Mouse (Mus musculus) hindbrain, embryonic 14.5 days (tissue): Measurements from ENCODE around the gene Gjd3. TPM values are rescaled to one million over a fixed set of nuclear protein-coding genes. Genes with fewer than 3 reads are reported as not detected.
A peak's percentile ranks its signal among the peaks of the same experiment; 100 is the strongest.

Experiments used
- ATAC-seq: fragments of 200-750 bp; cut with Nextera tagmentation; 2 replicates; pipeline ENCODE4 v1.8.0; 2017; ENCODE audit warnings: moderate number of reproducible peaks, mild to moderate bottlenecking, moderate TSS enrichment, moderate library complexity; ENCODE audit not compliant: low FRiP score
- DNase-seq: peaks from one replicate; pipeline ENCODE4 v3.0.0-alpha.2; 2015; ENCODE audit warnings: low spot score
- H3K27ac ChIP-seq: fragments of 300-500 bp; sonication (generic); 2 replicates; pipeline ENCODE4 v1.5.1; 2014; ENCODE audit warnings: mild to moderate bottlenecking, moderate library complexity
- H3K27me3 ChIP-seq: fragments of 300-500 bp; sonication (generic); 2 replicates; pipeline ENCODE4 v1.6.1; 2014; ENCODE audit warnings: mild to moderate bottlenecking, low read length, mixed read lengths; ENCODE audit not compliant: control insufficient read depth, insufficient read depth
- H3K36me3 ChIP-seq: fragments of 300-500 bp; sonication (generic); replicated peaks from 2 replicates; pipeline ENCODE4 v1.6.1; 2014; ENCODE audit not compliant: control insufficient read depth, insufficient read depth
- H3K4me1 ChIP-seq: fragments of 300-500 bp; sonication (generic); replicated peaks from 2 replicates; pipeline ENCODE4 v1.6.1; 2014; ENCODE audit warnings: antibody characterized with exemption, low read length, mixed read lengths; ENCODE audit not compliant: control insufficient read depth, insufficient read depth
- H3K4me2 ChIP-seq: fragments of 300-500 bp; sonication (generic); replicated peaks from 2 replicates; pipeline ENCODE4 v1.6.1; 2014; ENCODE audit warnings: mild to moderate bottlenecking, moderate library complexity
- H3K4me3 ChIP-seq: fragments of 300-500 bp; sonication (generic); replicated peaks from 2 replicates; pipeline ENCODE4 v1.5.1; 2014; ENCODE audit warnings: mild to moderate bottlenecking, low read length
- H3K9ac ChIP-seq: fragments of 300-500 bp; sonication (generic); 2 replicates; pipeline ENCODE4 v1.6.1; 2014
- H3K9me3 ChIP-seq: fragments of 300-500 bp; sonication (generic); 2 replicates; pipeline ENCODE4 v1.6.1; 2016; ENCODE audit warnings: low read length; ENCODE audit not compliant: control insufficient read depth
- WGBS: fragments of 180-500 bp; shearing (Covaris S2); extraction: QIAGEN DNeasy Blood & Tissue Kit; methylation state at CpG from one replicate; pipeline ENCODE4 v1.1.7; 2014; 5-methylcytosine and 5-hydroxymethylcytosine counted together
- polyA plus RNA-seq: library from polyadenylated mRNA; unstranded; fragments of >200 nt; fragmentation: Nextera tagmentation; extraction: Ambion mirVana; gene quantifications from 2 replicates; pipeline ENCODE4 v1.2.1, GENCODE M21; 2014

Gene Gjd3
- polyA plus RNA-seq, 1 experiment from 2014 or later = 1.4 TPM

DNA sequence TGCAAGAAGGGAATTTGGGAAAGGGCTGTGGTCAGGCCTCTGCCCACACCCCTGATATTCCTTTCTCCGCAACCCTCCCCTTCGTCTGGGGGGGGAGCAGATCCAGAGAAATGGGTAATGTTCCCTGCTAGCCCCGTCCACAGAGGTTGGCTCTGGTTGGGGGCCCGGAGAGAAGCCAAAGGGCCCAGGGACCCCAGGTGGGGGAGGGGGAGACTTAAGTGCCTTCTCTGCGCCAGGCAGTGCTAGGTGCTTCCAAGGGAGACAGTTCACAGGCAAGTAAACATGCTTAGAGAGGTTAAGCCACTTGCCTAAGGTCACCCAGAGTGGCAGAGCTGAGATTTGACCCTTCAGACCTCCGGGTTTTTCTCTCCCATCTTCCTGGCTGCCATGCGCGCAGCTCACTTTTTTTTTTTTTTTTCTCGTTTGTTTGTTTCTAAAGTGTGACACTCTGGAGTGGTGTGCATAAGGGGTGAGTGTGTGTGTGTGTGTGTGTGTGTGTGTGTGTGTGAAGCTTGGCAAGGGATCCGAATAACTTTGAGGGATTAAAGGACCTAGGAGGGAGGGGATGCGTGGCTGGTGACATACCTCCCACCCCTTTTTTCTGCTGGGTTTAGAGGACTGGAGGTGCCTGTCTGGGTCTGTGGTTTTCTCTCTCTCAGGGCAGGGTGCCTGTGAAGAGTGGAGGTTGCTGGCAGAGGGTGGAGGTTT is 37.8 kb downstream of the Gjd3 start:
- no peak for ATAC-seq

DNA sequence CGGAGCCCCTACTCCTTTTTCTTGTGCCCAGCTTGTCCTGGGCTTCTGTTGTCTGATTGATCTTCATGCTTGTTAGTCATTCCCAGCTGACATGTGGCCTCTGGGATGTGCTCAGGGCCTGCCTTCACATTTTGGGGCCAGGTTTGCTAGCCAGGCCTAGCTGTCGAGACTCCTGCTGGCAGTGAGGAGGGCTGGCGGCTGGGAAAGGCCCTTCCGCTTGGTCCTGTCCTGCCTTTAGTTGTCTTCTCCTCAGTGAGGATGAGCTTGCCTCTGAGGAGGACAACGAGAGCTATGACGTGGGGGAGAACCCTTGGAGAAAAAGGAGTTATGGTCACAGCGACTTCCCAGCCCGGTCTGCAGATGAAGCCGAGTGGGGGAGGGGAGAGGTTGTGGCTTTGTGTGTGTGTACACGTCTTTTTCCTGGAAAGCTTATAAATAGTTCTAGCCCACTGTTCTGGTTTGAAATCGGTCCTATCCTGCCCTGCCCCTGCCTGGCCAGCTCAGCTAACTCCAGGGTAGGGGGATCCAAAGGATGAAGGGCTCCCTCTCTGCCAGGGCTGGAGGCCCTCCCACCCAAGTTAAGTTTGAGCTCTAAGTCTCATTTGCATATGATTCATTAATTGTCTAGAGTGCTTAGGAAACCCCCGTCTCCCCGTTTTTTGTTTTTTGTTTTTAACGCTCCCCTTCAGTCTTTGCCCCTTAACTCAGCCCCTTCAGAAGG is 38.9 kb downstream of the Gjd3 start:
- Histone ChIP-seq H3K27ac (peak overlapping the region; percentile 82), H3K9ac (no peak overlapping the region), H3K9me3 (no peaks in the 10 kb centered on the region), H3K4me2 (peak overlapping the region; percentile 21; the same call in 1 of the 2 replicates), H3K4me1 (peaks cover 61% of the 10 kb centered on the region), H3K4me3 (no peak overlapping the region), H3K27me3 (no peaks in the 10 kb centered on the region), H3K36me3 (no peaks in the 10 kb centered on the region)
- DNase-seq = no peak
- ATAC-seq = no peak
- 30% methylated on average over 14 of the region's 14 CpGs for WGBS

More for the DNA sequence above, 37.8 kb downstream of the Gjd3 start:
- H3K27ac ChIP-seq = no peak overlapping the region
- H3K36me3 ChIP-seq = no peaks in the 10 kb centered on the region
- 37% methylated on average over 9 of the region's 11 CpGs for WGBS
- H3K4me3 ChIP-seq = no peak overlapping the region
- peaks cover 50% of the 10 kb centered on the region for H3K4me1 ChIP-seq
- no peak overlapping the region for H3K9ac ChIP-seq
- H3K4me2 ChIP-seq = no peak overlapping the region
- no peaks in the 10 kb centered on the region for H3K27me3 ChIP-seq
- no peaks in the 10 kb centered on the region for H3K9me3 ChIP-seq
- no peak for DNase-seq

DNA sequence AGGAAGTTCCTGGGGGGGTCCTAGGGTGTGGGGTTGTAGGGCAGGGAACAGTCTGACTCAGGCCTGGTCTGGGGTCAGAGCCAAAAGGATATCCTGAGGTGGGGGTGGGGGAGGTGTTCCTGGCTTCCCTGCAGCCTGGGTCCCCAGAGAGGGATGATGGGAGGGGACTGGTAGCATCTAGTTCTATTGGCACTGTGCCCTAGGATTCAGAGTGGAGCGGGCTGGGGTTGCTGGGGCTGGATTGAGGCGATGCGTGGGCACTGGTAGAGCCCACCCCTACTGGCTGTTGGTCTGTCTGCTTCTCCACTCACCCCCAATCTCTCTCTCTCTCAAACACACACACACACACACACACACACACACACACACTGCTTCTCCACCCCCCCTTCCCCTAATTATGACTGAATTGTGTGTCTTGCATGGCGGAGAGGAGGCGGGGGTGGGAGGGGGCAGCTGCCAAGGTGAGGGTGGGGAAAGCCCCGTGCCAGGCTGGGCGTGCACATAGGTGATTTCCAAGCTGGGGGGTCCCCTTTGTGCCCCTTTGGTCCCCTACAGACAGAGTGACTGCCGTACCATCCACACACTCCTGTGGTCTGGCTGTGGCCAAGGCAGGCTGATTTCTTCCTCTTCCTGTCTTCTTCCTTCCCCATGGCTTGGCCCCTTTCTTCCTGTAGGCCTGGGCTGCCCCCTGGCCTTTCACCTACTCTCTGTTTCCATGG is 39.7 kb downstream of the Gjd3 start:
- Histone ChIP-seq H3K4me2 (peak overlapping the region; percentile 21), H3K27ac (peak overlapping the region; percentile 82), H3K4me3 (no peak overlapping the region), H3K36me3 (no peaks in the 10 kb centered on the region), H3K4me1 (peaks cover 68% of the 10 kb centered on the region), H3K9me3 (no peaks in the 10 kb centered on the region), H3K9ac (0 out of 2 replicates have a peak overlapping the region, but pooled peaks have one; percentile 4), H3K27me3 (no peaks in the 10 kb centered on the region)
- DNase-seq = no peak
- peak; percentile 22; the same call in 1 of the 2 replicates for ATAC-seq
- WGBS = 56% methylated on average over 8 of the region's 8 CpGs

DNA sequence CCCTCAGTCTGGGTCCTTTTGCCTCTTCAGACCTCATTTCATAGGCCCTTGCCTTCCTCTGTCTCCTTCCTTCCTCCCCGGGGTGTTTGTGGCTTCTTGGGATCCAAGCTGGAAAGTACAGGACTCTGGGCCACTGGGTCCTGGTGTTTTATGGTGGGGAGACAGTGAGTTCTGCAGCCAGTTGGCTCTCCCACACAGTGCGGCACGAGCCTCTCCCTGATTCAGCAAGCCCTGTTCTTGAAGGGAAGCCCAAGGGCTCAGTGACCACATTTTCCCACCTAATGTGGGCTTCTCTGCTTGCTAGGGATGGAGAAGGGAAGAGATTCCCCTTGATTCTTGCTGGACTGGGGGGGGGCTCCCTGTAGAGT is 40.3 kb downstream of the Gjd3 start:
- Histone ChIP-seq H3K36me3 (no peaks in the 10 kb centered on the region), H3K4me1 (peaks cover 68% of the 10 kb centered on the region), H3K9me3 (no peaks in the 10 kb centered on the region), H3K4me3 (peak overlapping the region; percentile 44), H3K4me2 (peak overlapping the region; percentile 83), H3K27ac (peak overlapping the region; percentile 82), H3K27me3 (no peaks in the 10 kb centered on the region), H3K9ac (peak overlapping the region; percentile 56)
- ATAC-seq (no peak), DNase-seq (no peak)
- 45% methylated on average over 3 of the region's 3 CpGs for WGBS

DNA sequence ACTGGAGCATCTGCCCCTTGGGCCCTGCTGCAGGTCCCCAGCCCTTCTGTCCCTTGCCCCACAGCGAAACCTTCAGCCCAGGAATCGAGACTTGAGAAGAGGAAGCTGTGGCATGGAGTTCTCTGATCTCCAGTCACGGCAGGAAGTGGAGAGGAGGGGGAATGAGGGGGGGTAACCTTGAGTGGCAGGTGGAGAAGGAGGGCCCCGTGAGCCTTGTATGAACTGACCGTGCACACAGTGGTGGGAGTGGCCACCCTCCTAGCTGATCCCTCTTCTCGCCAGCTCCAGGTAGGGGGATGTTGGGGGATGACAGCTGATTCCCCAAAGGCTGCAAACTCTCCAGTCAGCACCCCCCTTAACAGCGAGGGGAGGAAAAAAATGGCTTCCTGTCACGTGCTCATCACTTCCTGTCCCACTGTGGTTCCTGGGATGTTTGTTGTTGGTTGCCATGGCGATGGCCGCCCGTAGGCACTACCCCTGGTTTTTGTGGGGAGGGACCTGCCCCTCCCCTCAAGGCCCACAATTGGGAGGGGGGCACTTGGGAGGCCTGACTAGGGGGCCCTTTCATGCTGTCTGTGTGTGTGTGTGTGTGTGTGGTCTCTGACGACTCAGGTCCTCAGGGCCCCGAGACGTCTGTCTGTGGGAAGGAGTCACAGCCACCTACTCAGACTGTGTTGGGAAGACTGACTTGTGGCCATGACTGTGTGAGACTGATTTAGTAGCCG is 40.8 kb downstream of the Gjd3 start:
- Histone ChIP-seq H3K4me3 (peak overlapping the region; percentile 44), H3K27me3 (no peaks in the 10 kb centered on the region), H3K36me3 (no peaks in the 10 kb centered on the region), H3K27ac (peak overlapping the region; percentile 82), H3K4me2 (peak overlapping the region; percentile 83), H3K9me3 (no peaks in the 10 kb centered on the region), H3K9ac (peak overlapping the region; percentile 56), H3K4me1 (peaks cover 70% of the 10 kb centered on the region)
- 3% methylated on average over 15 of the region's 15 CpGs for WGBS
- DNase-seq (peak; percentile 79), ATAC-seq (peak; percentile 35)

DNA sequence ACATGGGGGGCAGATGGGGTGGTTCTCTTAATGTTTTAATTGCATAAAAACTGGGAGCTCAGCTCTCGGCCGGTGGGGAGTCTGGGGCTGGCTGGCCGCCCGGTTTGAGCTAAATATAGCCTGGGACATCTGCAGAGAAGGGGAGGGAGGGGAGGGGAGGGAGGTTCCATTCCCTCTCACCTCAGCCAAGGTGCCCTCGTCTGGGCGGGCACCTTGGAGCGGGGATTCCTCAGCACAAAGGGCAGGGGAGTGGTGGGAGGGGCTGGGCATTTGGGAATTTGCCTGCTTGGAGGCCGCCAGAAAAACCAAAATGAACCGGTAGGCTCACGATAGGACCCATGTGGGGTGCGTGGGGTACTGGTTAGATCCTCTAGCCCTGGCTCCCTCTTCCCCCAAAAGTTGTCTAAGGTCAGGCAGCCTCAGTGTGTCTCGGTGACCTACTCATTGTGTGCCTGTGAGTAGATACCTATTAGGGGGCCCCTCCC is 41.4 kb downstream of the Gjd3 start:
- ATAC-seq (no peak), DNase-seq (no peak)
- peak overlapping the region; percentile 83 for H3K4me2 ChIP-seq
- no peaks in the 10 kb centered on the region for H3K36me3 ChIP-seq
- peak overlapping the region; percentile 44 for H3K4me3 ChIP-seq
- peak overlapping the region; percentile 56 for H3K9ac ChIP-seq
- no peaks in the 10 kb centered on the region for H3K9me3 ChIP-seq
- no peaks in the 10 kb centered on the region for H3K27me3 ChIP-seq
- peaks cover 76% of the 10 kb centered on the region for H3K4me1 ChIP-seq
- WGBS = 3% methylated on average over 12 of the region's 12 CpGs
- peak overlapping the region; percentile 82 for H3K27ac ChIP-seq

DNA sequence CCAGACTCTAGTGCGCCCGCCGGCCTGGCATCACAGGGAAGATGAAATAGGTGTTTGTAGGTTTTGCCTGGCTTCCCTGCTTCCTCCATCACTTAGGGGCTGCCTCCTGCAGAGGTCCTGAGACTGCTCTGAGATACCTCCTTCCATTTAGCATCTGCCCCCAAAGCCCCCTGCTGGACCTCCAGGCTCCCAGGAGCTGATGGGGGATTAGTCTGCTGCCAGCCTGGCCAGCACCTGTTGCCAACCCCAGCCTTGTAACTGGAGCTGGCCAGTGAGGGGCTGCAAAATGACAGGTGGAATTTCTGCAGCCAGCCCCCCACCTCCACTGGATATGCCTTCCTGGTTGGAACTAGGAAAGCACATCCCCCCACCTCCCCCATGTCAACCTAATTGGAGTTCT is 42.0 kb downstream of the Gjd3 start:
- Histone ChIP-seq H3K27me3 (no peaks in the 10 kb centered on the region), H3K36me3 (no peaks in the 10 kb centered on the region), H3K4me1 (peaks cover 82% of the 10 kb centered on the region), H3K9me3 (no peaks in the 10 kb centered on the region), H3K4me3 (peak overlapping the region; percentile 44; the same call in 1 of the 2 replicates), H3K9ac (peak overlapping the region; percentile 56; the same call in 1 of the 2 replicates), H3K27ac (peak overlapping the region; percentile 82), H3K4me2 (peak overlapping the region; percentile 83)
- WGBS = 29% methylated on average over 3 of the region's 3 CpGs
- DNase-seq = no peak
- no peak for ATAC-seq

DNA sequence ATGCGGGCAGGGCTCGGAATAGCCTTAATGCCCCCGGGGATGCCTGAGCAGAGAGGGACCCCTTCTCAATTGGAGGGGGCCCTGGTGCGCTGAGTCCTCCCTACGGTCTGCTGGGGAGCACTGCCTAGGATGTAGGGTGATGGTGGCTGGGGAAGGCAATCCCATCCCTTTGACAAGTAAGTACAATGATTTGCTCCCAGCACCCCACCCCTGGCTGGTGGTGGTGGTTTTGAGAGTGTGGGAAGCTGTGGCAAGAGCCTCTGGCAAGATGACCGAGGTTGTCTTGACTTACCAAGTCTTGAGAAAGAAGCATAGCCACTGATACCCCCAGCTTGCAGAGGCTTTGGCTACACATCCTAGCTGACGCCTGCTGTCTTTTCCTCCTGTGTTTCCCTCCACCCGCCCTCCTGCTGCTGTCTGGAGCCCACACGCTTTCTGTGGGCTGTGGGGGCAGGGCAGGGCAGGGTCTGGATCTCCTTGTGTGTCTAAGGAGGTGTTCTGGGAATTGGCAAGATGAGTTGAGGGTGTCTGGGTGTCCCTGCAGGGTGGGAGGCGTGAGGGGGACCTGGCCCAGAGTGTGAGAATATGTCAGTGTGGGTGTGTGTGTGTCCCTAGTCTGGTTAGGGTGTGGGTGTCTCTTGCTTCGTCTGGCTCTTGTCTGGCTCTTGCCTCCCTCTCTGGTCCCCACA is 42.7 kb downstream of the Gjd3 start:
- H3K27me3 ChIP-seq = no peaks in the 10 kb centered on the region
- no peaks in the 10 kb centered on the region for H3K9me3 ChIP-seq
- H3K9ac ChIP-seq = no peak overlapping the region
- 0 out of 2 replicates have a peak overlapping the region, but pooled peaks have one; percentile 29 for H3K27ac ChIP-seq
- peak overlapping the region; percentile 83 for H3K4me2 ChIP-seq
- DNase-seq (no peak), ATAC-seq (no peak)
- H3K4me3 ChIP-seq = no peak overlapping the region
- H3K36me3 ChIP-seq = no peaks in the 10 kb centered on the region
- 53% methylated on average over 11 of the region's 11 CpGs for WGBS
- H3K4me1 ChIP-seq = peaks cover 80% of the 10 kb centered on the region
